Mouse (Mus musculus): ENCODE measurements at regions not wholly inside any gene's neighbourhood (a gene's known extent, or its start where the extent isn't known, plus 50 kb on each side); places are given as distances from the start of the nearest gene placed in this dataset.

GRCm38 (mm10) chr3:133599731-133600130, 54.8 kb upstream of the Tet2 start:
- no peak for DNase-seq (ENCODE audit: low read depth, low spot score)

- no peak for DNase-seq (ENCODE audit: low read depth, low spot score)
Measured at GRCm38 (mm10) chr3:133600447-133601220, 55.7 kb upstream of the Tet2 start.

- no peak for DNase-seq (ENCODE audit: low read depth, low spot score)
Measured at GRCm38 (mm10) chr3:133605460-133605859, 60.5 kb upstream of the Tet2 start.

- no peak for DNase-seq (ENCODE audit: low read depth, low spot score)
Measured at GRCm38 (mm10) chr3:133608845-133609261, 63.9 kb upstream of the Tet2 start.

GRCm38 (mm10) chr3:133613836-133614711, 69.1 kb upstream of the Tet2 start:
- no peak for DNase-seq (ENCODE audit: low read depth, low spot score)

- DNase-seq (ENCODE audit: low read depth, low spot score): no peak
Measured at GRCm38 (mm10) chr3:133614712-133615426, 69.9 kb upstream of the Tet2 start.

GRCm38 (mm10) chr3:133617036-133617435, 72.1 kb upstream of the Tet2 start:
- DNase-seq (ENCODE audit: low read depth, low spot score): no peak

- DNase-seq (ENCODE audit: low read depth, low spot score): no peak
Measured at GRCm38 (mm10) chr3:133618491-133618890, 73.6 kb upstream of the Tet2 start.

- DNase-seq (ENCODE audit: low read depth, low spot score): no peak
Measured at GRCm38 (mm10) chr3:133623201-133623744, 78.3 kb upstream of the Tet2 start.

- DNase-seq (ENCODE audit: low read depth, low spot score): no peak
Measured at GRCm38 (mm10) chr3:133624079-133624875, 79.3 kb upstream of the Tet2 start.

- no peak for DNase-seq (ENCODE audit: low read depth, low spot score)
Measured at GRCm38 (mm10) chr3:133625046-133625445, 80.1 kb upstream of the Tet2 start.

- no peak for DNase-seq (ENCODE audit: low read depth, low spot score)
Measured at GRCm38 (mm10) chr3:133626442-133626841, 81.5 kb upstream of the Tet2 start.

GRCm38 (mm10) chr3:133627116-133627844, 82.3 kb upstream of the Tet2 start:
- DNase-seq (ENCODE audit: low read depth, low spot score): no peak

- DNase-seq (ENCODE audit: low read depth, low spot score): no peak
Measured at GRCm38 (mm10) chr3:133634306-133634705, 89.4 kb upstream of the Tet2 start.

GRCm38 (mm10) chr3:133645604-133646003, 100.7 kb upstream of the Tet2 start:
- no peak for DNase-seq (ENCODE audit: low read depth, low spot score)

- no peak for DNase-seq (ENCODE audit: low read depth, low spot score)
Measured at GRCm38 (mm10) chr3:133646449-133647059, 101.6 kb upstream of the Tet2 start.

GRCm38 (mm10) chr3:133650025-133650424, 105.1 kb upstream of the Tet2 start:
- no peak for DNase-seq (ENCODE audit: low read depth, low spot score)

- DNase-seq (ENCODE audit: low read depth, low spot score): no peak
Measured at GRCm38 (mm10) chr3:133651996-133652395, 107.1 kb upstream of the Tet2 start.

- DNase-seq (ENCODE audit: low read depth, low spot score): no peak
Measured at GRCm38 (mm10) chr3:133659759-133660158, 114.8 kb upstream of the Tet2 start.

GRCm38 (mm10) chr3:133661303-133661702, 116.4 kb upstream of the Tet2 start:
- no peak for DNase-seq (ENCODE audit: low read depth, low spot score)
